Mouse (Mus musculus) liver, embryonic 14.5 days (tissue): Measurements from ENCODE around the gene Rsf1. TPM values are rescaled to one million over a fixed set of nuclear protein-coding genes. Genes with fewer than 3 reads are reported as not detected.

ENCODE experiments used
- ATAC-seq: fragments of 200-750 bp; cut with Nextera tagmentation; 2 replicates; pipeline ENCODE4 v1.8.0; 2017; ENCODE audit warnings: moderate number of reproducible peaks, mild to moderate bottlenecking, moderate library complexity; ENCODE audit not compliant: insufficient read depth
- DNase-seq, 3 experiments: peaks; one replicate each; pipeline ENCODE4 v3.0.0-alpha.2; 2012 to 2013; ENCODE audit warnings: low read depth in 3 of 3, low spot score in 3 of 3
- H3K27ac ChIP-seq: fragments of 300-500 bp; sonication (generic); 2 replicates; pipeline ENCODE4 v1.5.1; 2014; ENCODE audit warnings: moderate library complexity, mild to moderate bottlenecking, control low read depth, inconsistent platforms
- H3K27me3 ChIP-seq: fragments of 300-500 bp; sonication (generic); 2 replicates; pipeline ENCODE4 v1.6.1; 2014; ENCODE audit warnings: mild to moderate bottlenecking, low read length, moderate library complexity; ENCODE audit not compliant: control insufficient read depth, insufficient read depth
- H3K36me3 ChIP-seq: fragments of 300-500 bp; sonication (generic); replicated peaks from 2 replicates; pipeline ENCODE4 v1.6.1; 2014; ENCODE audit warnings: low read depth; ENCODE audit not compliant: control insufficient read depth, insufficient read depth
- H3K4me1 ChIP-seq, 2 experiments: fragments of 200-500 bp in 1 of 2; fragments of 300-500 bp in 1 of 2; sonication (generic) in 1 of 2; replicated peaks; 2 replicates each; pipeline ENCODE4 v1.6.1; 2012 to 2014; ENCODE audit warnings: antibody characterized with exemption in 1 of 2, inconsistent platforms in 1 of 2, low read length in 1 of 2; ENCODE audit not compliant: control insufficient read depth in 2 of 2, insufficient read depth in 2 of 2
- H3K4me2 ChIP-seq: fragments of 300-500 bp; sonication (generic); 2 replicates; pipeline ENCODE4 v1.6.1; 2014; ENCODE audit warnings: low read depth, mild to moderate bottlenecking, control low read depth, moderate library complexity
- H3K4me3 ChIP-seq, 2 experiments: fragments of 200-500 bp in 1 of 2; fragments of 300-500 bp in 1 of 2; sonication (generic) in 1 of 2; 2 replicates each; pipeline ENCODE4 v1.5.1; 2012 to 2014; ENCODE audit warnings: low read depth in 2 of 2, low read length in 2 of 2, mild to moderate bottlenecking in 2 of 2, control low read depth in 1 of 2, inconsistent platforms in 1 of 2, moderate library complexity in 1 of 2; ENCODE audit not compliant: insufficient read depth in 1 of 2
- H3K9ac ChIP-seq: fragments of 300-500 bp; sonication (generic); replicated peaks from 2 replicates; pipeline ENCODE4 v1.6.1; 2014; ENCODE audit warnings: mild to moderate bottlenecking, control low read depth, moderate library complexity
- H3K9me3 ChIP-seq: fragments of 300-500 bp; sonication (generic); 2 replicates; pipeline ENCODE4 v1.6.1; 2016; ENCODE audit warnings: low read length, mixed read lengths; ENCODE audit not compliant: control insufficient read depth
- CTCF ChIP-seq: IDR thresholded peaks from 2 replicates; pipeline ENCODE4 v1.5.1; 2016; ENCODE audit warnings: antibody characterized with exemption, low read depth, control low read depth
- EP300 ChIP-seq: IDR thresholded peaks from 2 replicates; pipeline ENCODE4 v1.6.1; 2016; ENCODE audit warnings: antibody characterized with exemption, low read depth
- WGBS: fragments of 180-500 bp; shearing (Covaris S2); extraction: QIAGEN DNeasy Blood & Tissue Kit; methylation state at CpG from one replicate; pipeline ENCODE4 v1.1.7; 2014; ENCODE audit not compliant: insufficient replicate concordance; 5-methylcytosine and 5-hydroxymethylcytosine counted together
- polyA plus RNA-seq, 2 experiments: library from polyadenylated mRNA; depleted of rRNA in 1 of 2; stranded (reverse) in 1 of 2; unstranded in 1 of 2; fragments of >200 nt; fragmentation: Nextera tagmentation in 1 of 2; extraction: Ambion mirVana in 1 of 2; gene quantifications; 2 replicates each; pipeline versions ENCODE4 v1.2.1 to v1.2.3; 2012 to 2014

Rsf1 gene
- polyA plus RNA-seq, 2 experiments: 2.8 to 4.9 TPM

- ATAC-seq (no peak), DNase-seq (no peak)
- no peak overlapping the region for H3K9ac ChIP-seq
- no peak overlapping the region for H3K27ac ChIP-seq
- WGBS: 74% methylated on average over 9 of the region's 9 CpGs
- no peak overlapping the region for H3K4me2 ChIP-seq
- H3K9me3 ChIP-seq: no peaks in the 10 kb centered on the region
- no peaks in the 10 kb centered on the region for H3K4me1 ChIP-seq
- H3K36me3 ChIP-seq: no peaks in the 10 kb centered on the region
- no peak overlapping the region for H3K4me3 ChIP-seq
- no peak for TF ChIP-seq EP300
- no peak for TF ChIP-seq CTCF
- H3K27me3 ChIP-seq: no peaks in the 10 kb centered on the region
Observed at GRCm38 (mm10) chr7:97550673-97551072, 29.0 kb upstream of the Rsf1 start.

DNA sequence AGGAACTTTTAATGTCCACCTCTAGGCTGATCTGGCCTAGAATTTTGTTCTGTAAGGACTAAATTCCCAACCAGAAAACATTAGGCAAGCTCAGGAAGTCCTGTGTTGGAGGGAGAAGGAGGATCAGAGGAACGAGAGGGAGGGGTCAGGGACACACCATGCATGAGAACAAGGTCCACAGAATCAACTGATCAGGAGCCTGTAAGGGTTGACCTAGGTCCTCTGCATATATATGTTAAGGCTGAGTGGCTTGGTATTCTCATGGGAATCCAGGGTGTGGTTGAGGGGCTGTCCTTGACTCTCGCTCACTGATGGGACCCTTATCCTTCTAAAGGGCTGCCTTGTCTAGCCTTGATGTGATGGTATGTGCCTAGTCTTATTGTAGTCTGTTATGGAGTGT lies 16.1 kb upstream of the Rsf1 start:
- Histone ChIP-seq H3K9ac (no peak overlapping the region), H3K9me3 (no peaks in the 10 kb centered on the region), H3K36me3 (no peaks in the 10 kb centered on the region), H3K27ac (no peak overlapping the region), H3K4me2 (no peak overlapping the region), H3K4me1 (no peaks in the 10 kb centered on the region), H3K27me3 (no peaks in the 10 kb centered on the region), H3K4me3 (no peak overlapping the region)
- TF ChIP-seq EP300: no peak
- TF ChIP-seq CTCF: no peak
- ATAC-seq (no peak), DNase-seq (no peak)
- 60% methylated on average over 2 of the region's 2 CpGs for WGBS

GRCm38 (mm10) chr7:97569372-97569771 lies 10.3 kb upstream of the Rsf1 start:
- no peak for TF ChIP-seq CTCF
- TF ChIP-seq EP300: no peak
- no peaks in the 10 kb centered on the region for H3K27me3 ChIP-seq
- H3K27ac ChIP-seq: no peak overlapping the region
- no peaks in the 10 kb centered on the region for H3K4me1 ChIP-seq
- no peaks in the 10 kb centered on the region for H3K9me3 ChIP-seq
- WGBS: 66% methylated on average over 4 of the region's 4 CpGs
- no peak overlapping the region for H3K4me3 ChIP-seq
- no peak for DNase-seq
- H3K36me3 ChIP-seq: no peaks in the 10 kb centered on the region
- H3K4me2 ChIP-seq: no peak overlapping the region
- no peak overlapping the region for H3K9ac ChIP-seq
- ATAC-seq: no peak

DNA sequence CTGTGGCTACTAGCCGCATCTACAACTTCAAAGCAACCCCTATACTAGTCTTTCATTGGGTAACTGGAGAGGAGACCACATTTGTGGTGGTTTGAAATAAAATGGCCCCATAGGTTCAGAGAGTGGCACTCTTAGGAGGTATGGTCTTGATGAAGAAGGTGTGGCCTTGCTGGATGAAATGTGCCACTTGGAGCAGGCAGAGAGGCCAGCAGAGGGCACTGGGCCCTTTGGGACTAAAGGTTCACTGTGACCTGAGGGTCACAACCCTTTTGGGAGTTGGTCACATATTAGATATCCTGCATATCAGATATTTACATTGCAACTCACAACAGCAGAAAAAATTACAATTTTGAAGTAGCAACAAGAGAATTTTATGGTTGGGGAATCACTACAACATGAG lies 9.3 kb upstream of the Rsf1 start:
- Histone ChIP-seq H3K27ac (no peak overlapping the region), H3K27me3 (no peaks in the 10 kb centered on the region), H3K9ac (no peak overlapping the region), H3K36me3 (no peaks in the 10 kb centered on the region), H3K4me1 (no peaks in the 10 kb centered on the region), H3K4me3 (no peak overlapping the region), H3K4me2 (no peak overlapping the region), H3K9me3 (no peaks in the 10 kb centered on the region)
- 69% methylated on average over 1 of the region's 1 CpGs for WGBS
- DNase-seq: no peak
- no peak for ATAC-seq
- TF ChIP-seq CTCF (peak; percentile 66), EP300 (no peak)

DNA sequence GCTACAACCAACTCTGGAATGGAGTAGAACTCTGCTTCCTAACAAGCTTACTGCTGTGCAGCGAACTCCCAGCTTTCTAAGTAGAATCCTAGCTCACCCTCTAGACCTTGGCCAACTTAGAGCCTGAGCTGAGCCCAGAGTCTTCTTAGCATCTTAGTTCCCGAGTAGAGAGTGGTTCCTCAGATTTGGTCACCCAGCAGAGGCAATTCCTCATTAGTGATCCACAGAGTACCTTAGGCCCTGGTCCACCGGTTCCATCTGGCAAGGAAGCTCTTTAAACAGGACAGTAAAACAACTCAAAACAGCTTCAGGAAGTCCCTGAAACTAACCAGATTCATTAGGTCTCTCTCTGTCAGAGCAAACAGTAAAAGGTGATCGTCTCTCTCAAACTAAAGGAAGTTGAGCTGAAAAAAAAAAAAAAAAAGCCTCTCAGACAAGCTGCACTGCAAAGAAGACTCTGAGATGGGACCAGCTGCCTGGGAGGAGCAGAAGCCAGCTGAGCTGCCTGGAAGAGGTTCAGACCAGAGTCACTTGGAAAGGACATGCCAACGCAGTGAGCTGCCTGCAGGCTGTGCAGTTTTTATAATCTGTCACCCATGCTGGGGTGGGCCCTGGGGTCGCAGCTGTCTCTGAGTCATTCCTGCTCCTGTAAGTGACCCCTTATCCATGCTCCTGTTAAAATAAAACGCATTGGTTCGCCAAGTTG lies 1.2 kb upstream of the Rsf1 start:
- 30% methylated on average over 8 of the region's 8 CpGs for WGBS
- no peaks in the 10 kb centered on the region for H3K36me3 ChIP-seq
- peak overlapping the region; percentile 98 for H3K4me2 ChIP-seq
- ATAC-seq (no peak), DNase-seq (peak in 2 of 3 experiments; percentile 3 to 12)
- no peaks in the 10 kb centered on the region for H3K9me3 ChIP-seq
- no peak for TF ChIP-seq CTCF
- TF ChIP-seq EP300: no peak
- H3K27ac ChIP-seq: no peak overlapping the region
- H3K4me3 ChIP-seq: peak overlapping the region; percentile 91 to 100
- peaks cover 6 to 7% of the 10 kb centered on the region in 2 experiments for H3K4me1 ChIP-seq
- H3K9ac ChIP-seq: peak overlapping the region; percentile 96
- H3K27me3 ChIP-seq: no peaks in the 10 kb centered on the region
